Mouse (Mus musculus) stomach, postnatal 0 days (tissue): ENCODE measurements at regions not wholly inside any gene's neighbourhood (a gene's known extent, or its start where the extent isn't known, plus 50 kb on each side); places are given as distances from the start of the nearest gene placed in this dataset.

Experiments
- ATAC-seq: fragments of 200-750 bp; cut with Nextera tagmentation; 2 replicates; pipeline ENCODE4 v1.8.0; 2017; ENCODE audit not compliant: low FRiP score, low TSS enrichment
- DNase-seq: peaks from one replicate; pipeline ENCODE4 v3.0.0-alpha.2; 2016; ENCODE audit warnings: low spot score
- H3K27ac ChIP-seq: fragments of 300-500 bp; sonication (generic); replicated peaks from 2 replicates; pipeline ENCODE4 v1.5.1; 2014; ENCODE audit warnings: mild to moderate bottlenecking, control low read depth
- H3K27me3 ChIP-seq: fragments of 300-500 bp; sonication (generic); 2 replicates; pipeline ENCODE4 v1.6.1; 2014; ENCODE audit warnings: low read length; ENCODE audit not compliant: control insufficient read depth, insufficient read depth
- H3K36me3 ChIP-seq: fragments of 300-500 bp; sonication (generic); 2 replicates; pipeline ENCODE4 v1.6.1; 2014; ENCODE audit warnings: low read length, mixed read lengths; ENCODE audit not compliant: control insufficient read depth, insufficient read depth
- H3K4me1 ChIP-seq: fragments of 300-500 bp; sonication (generic); replicated peaks from 2 replicates; pipeline ENCODE4 v1.6.1; 2014; ENCODE audit warnings: antibody characterized with exemption; ENCODE audit not compliant: control insufficient read depth, insufficient read depth
- H3K4me2 ChIP-seq: fragments of 300-500 bp; sonication (generic); replicated peaks from 2 replicates; pipeline ENCODE4 v1.6.1; 2014; ENCODE audit warnings: low read depth, mild to moderate bottlenecking, control low read depth, moderate library complexity
- H3K4me3 ChIP-seq: fragments of 300-500 bp; sonication (generic); 2 replicates; pipeline ENCODE4 v1.5.1; 2014; ENCODE audit warnings: low read depth, low read length, control low read depth
- H3K9ac ChIP-seq: fragments of 300-500 bp; sonication (generic); 2 replicates; pipeline ENCODE4 v1.6.1; 2014; ENCODE audit warnings: mild to moderate bottlenecking, low read length, control low read depth, mixed read lengths
- H3K9me3 ChIP-seq: fragments of 300-500 bp; sonication (generic); 2 replicates; pipeline ENCODE4 v1.6.1; 2016; ENCODE audit warnings: low read length; ENCODE audit not compliant: control insufficient read depth
- CTCF ChIP-seq: IDR thresholded peaks from 2 replicates; pipeline ENCODE4 v1.5.1; 2016; ENCODE audit warnings: antibody characterized with exemption, low read depth, mild to moderate bottlenecking, moderate library complexity
- EP300 ChIP-seq: optimal IDR thresholded peaks from 2 replicates; pipeline ENCODE3; 2016; ENCODE audit warnings: antibody characterized with exemption
- WGBS: fragments of 180-500 bp; shearing (Covaris S2); extraction: QIAGEN DNeasy Blood & Tissue Kit; methylation state at CpG from one replicate; pipeline ENCODE4 v1.1.7; 2014; 5-methylcytosine and 5-hydroxymethylcytosine counted together

- ATAC-seq (no peak), DNase-seq (no peak)
- Histone ChIP-seq H3K4me2 (no peak overlapping the region), H3K9me3 (no peaks in the 10 kb centered on the region), H3K27me3 (no peaks in the 10 kb centered on the region), H3K36me3 (no peaks in the 10 kb centered on the region), H3K9ac (no peak overlapping the region), H3K4me3 (no peak overlapping the region), H3K27ac (no peak overlapping the region), H3K4me1 (no peaks in the 10 kb centered on the region)
- TF ChIP-seq EP300 (no peak), CTCF (no peak)
- 86% methylated on average over 3 of the region's 3 CpGs for WGBS
These were observed 177.3 kb upstream of the Mrps10 start for GRCm38 (mm10) chr17:47191416-47191815.

GRCm38 (mm10) chr17:47189770-47190169, 178.9 kb upstream of the Mrps10 start:
- Histone ChIP-seq H3K9me3 (no peaks in the 10 kb centered on the region), H3K36me3 (no peaks in the 10 kb centered on the region), H3K4me3 (no peak overlapping the region), H3K4me2 (no peak overlapping the region), H3K27me3 (no peaks in the 10 kb centered on the region), H3K9ac (no peak overlapping the region), H3K4me1 (no peaks in the 10 kb centered on the region), H3K27ac (no peak overlapping the region)
- ATAC-seq, result no peak
- WGBS, result 66% methylated on average over 7 of the region's 7 CpGs
- TF ChIP-seq EP300, result no peak
- TF ChIP-seq CTCF, result no peak
- DNase-seq, result no peak

- Histone ChIP-seq H3K9ac (no peak overlapping the region), H3K4me1 (peaks cover 3% of the 10 kb centered on the region; the same call in 1 of the 2 replicates), H3K36me3 (no peaks in the 10 kb centered on the region), H3K27ac (no peak overlapping the region), H3K4me2 (no peak overlapping the region), H3K27me3 (no peaks in the 10 kb centered on the region), H3K4me3 (no peak overlapping the region), H3K9me3 (no peaks in the 10 kb centered on the region)
- TF ChIP-seq CTCF (no peak), EP300 (no peak)
- peak; percentile 58 for DNase-seq
- WGBS, result 36% methylated on average over 6 of the region's 6 CpGs
- ATAC-seq, result peak; percentile 43
These were observed 173.8 kb upstream of the Ubr2 start for GRCm38 (mm10) chr17:47184148-47184547.

GRCm38 (mm10) chr17:47182118-47182517, 171.8 kb upstream of the Ubr2 start:
- TF ChIP-seq EP300, result no peak
- no peak for TF ChIP-seq CTCF
- Histone ChIP-seq H3K9ac (no peak overlapping the region), H3K36me3 (no peaks in the 10 kb centered on the region), H3K9me3 (no peaks in the 10 kb centered on the region), H3K4me1 (peaks cover 6% of the 10 kb centered on the region), H3K4me2 (no peak overlapping the region), H3K27me3 (no peaks in the 10 kb centered on the region), H3K4me3 (no peak overlapping the region), H3K27ac (peak overlapping the region; percentile 49; the same call in 1 of the 2 replicates)
- peak; percentile 42; the same call in 1 of the 2 replicates for ATAC-seq
- DNase-seq, result no peak
- 34% methylated on average over 6 of the region's 6 CpGs for WGBS

GRCm38 (mm10) chr17:47179410-47179809, 169.1 kb upstream of the Ubr2 start:
- Histone ChIP-seq H3K9ac (no peak overlapping the region), H3K4me3 (no peak overlapping the region), H3K36me3 (no peaks in the 10 kb centered on the region), H3K27me3 (no peaks in the 10 kb centered on the region), H3K27ac (peak overlapping the region; percentile 76), H3K4me2 (peak overlapping the region; percentile 38), H3K4me1 (peaks cover 6% of the 10 kb centered on the region), H3K9me3 (no peaks in the 10 kb centered on the region)
- no peak for TF ChIP-seq CTCF
- TF ChIP-seq EP300, result no peak
- ATAC-seq (no peak), DNase-seq (no peak)
- WGBS, result 37% methylated on average over 5 of the region's 5 CpGs

GRCm38 (mm10) chr17:47178705-47179104, 168.3 kb upstream of the Ubr2 start:
- no peak overlapping the region; the same call in 1 of the 2 replicates for H3K9ac ChIP-seq
- ATAC-seq, result no peak
- H3K4me2 ChIP-seq, result peak overlapping the region; percentile 38
- TF ChIP-seq EP300 (no peak), CTCF (no peak)
- H3K4me3 ChIP-seq, result no peak overlapping the region
- H3K9me3 ChIP-seq, result no peaks in the 10 kb centered on the region
- peak overlapping the region; percentile 76 for H3K27ac ChIP-seq
- no peaks in the 10 kb centered on the region for H3K27me3 ChIP-seq
- peaks cover 3% of the 10 kb centered on the region for H3K4me1 ChIP-seq
- no peak for DNase-seq
- WGBS, result 28% methylated on average over 5 of the region's 5 CpGs
- H3K36me3 ChIP-seq, result no peaks in the 10 kb centered on the region
